Mouse (Mus musculus) macrophage (primary cell): ENCODE measurements at regions not wholly inside any gene's neighbourhood (a gene's known extent, or its start where the extent isn't known, plus 50 kb on each side); places are given as distances from the start of the nearest gene placed in this dataset.

Source experiments
- H3K27ac ChIP-seq: fragments of 350-480 bp; formaldehyde crosslinking; 2 replicates; pipeline ENCODE4 v1.9.0; 2021
- H3K36me3 ChIP-seq: fragments of 350-480 bp; formaldehyde crosslinking; 2 replicates; pipeline ENCODE4 v1.9.0; 2021; ENCODE audit errors: inconsistent target
- H3K4me3 ChIP-seq: fragments of 350-480 bp; formaldehyde crosslinking; 2 replicates; pipeline ENCODE4 v1.9.0; 2021; ENCODE audit errors: inconsistent target
- H3K79me2 ChIP-seq: fragments of 350-480 bp; formaldehyde crosslinking; 2 replicates; pipeline ENCODE4 v1.9.0; 2021; ENCODE audit errors: inconsistent target
- WGBS: methylation state at CpG from one replicate; pipeline ENCODE4 v1.1.7; 2026; ENCODE audit warnings: inconsistent platforms; ENCODE audit not compliant: missing documents; 5-methylcytosine and 5-hydroxymethylcytosine counted together

GRCm38 (mm10) chr5:4649858-4650556 is 107.8 kb downstream of the Fzd1 start:
- WGBS = 94% methylated on average over 6 of the region's 6 CpGs
- Histone ChIP-seq H3K27ac (no peak overlapping the region), H3K36me3 (no peaks in the 10 kb centered on the region), H3K4me3 (no peak overlapping the region), H3K79me2 (no peaks in the 10 kb centered on the region)

GRCm38 (mm10) chr5:4641041-4641440 is 116.8 kb downstream of the Fzd1 start:
- H3K27ac ChIP-seq = no peak overlapping the region

GRCm38 (mm10) chr5:4633763-4634162 is 124.1 kb downstream of the Fzd1 start:
- Histone ChIP-seq H3K27ac (no peak overlapping the region), H3K79me2 (no peaks in the 10 kb centered on the region), H3K36me3 (no peaks in the 10 kb centered on the region), H3K4me3 (no peak overlapping the region)
- WGBS = 89% methylated on average over 3 of the region's 3 CpGs

More at GRCm38 (mm10) chr5:4641041-4641440, 116.8 kb downstream of the Fzd1 start:
- Histone ChIP-seq H3K79me2 (no peaks in the 10 kb centered on the region), H3K4me3 (no peak overlapping the region), H3K36me3 (no peaks in the 10 kb centered on the region)

GRCm38 (mm10) chr5:4625206-4625605 is 132.6 kb downstream of the Fzd1 start:
- 84% methylated on average over 5 of the region's 6 CpGs for WGBS
- Histone ChIP-seq H3K4me3 (no peak overlapping the region), H3K79me2 (no peaks in the 10 kb centered on the region), H3K27ac (no peak overlapping the region), H3K36me3 (no peaks in the 10 kb centered on the region)

GRCm38 (mm10) chr5:4623625-4624024 is 134.2 kb downstream of the Fzd1 start:
- 88% methylated on average over 4 of the region's 4 CpGs for WGBS
- Histone ChIP-seq H3K79me2 (no peaks in the 10 kb centered on the region), H3K27ac (no peak overlapping the region), H3K36me3 (no peaks in the 10 kb centered on the region), H3K4me3 (no peak overlapping the region)

GRCm38 (mm10) chr5:4620513-4621210 is 137.2 kb downstream of the Fzd1 start:
- Histone ChIP-seq H3K36me3 (no peaks in the 10 kb centered on the region), H3K79me2 (no peaks in the 10 kb centered on the region), H3K27ac (no peak overlapping the region), H3K4me3 (no peak overlapping the region)
- WGBS = 88% methylated on average over 4 of the region's 4 CpGs

- H3K79me2 ChIP-seq = no peaks in the 10 kb centered on the region
- no peak overlapping the region for H3K4me3 ChIP-seq
- 56% methylated on average over 2 of the region's 2 CpGs for WGBS
- no peaks in the 10 kb centered on the region for H3K36me3 ChIP-seq
- no peak overlapping the region for H3K27ac ChIP-seq
These were observed 142.6 kb downstream of the Fzd1 start for GRCm38 (mm10) chr5:4615233-4615632.

- no peak overlapping the region for H3K27ac ChIP-seq
- no peak overlapping the region for H3K4me3 ChIP-seq
- no peaks in the 10 kb centered on the region for H3K79me2 ChIP-seq
- WGBS = 91% methylated on average over 3 of the region's 3 CpGs
- H3K36me3 ChIP-seq = no peaks in the 10 kb centered on the region
These were observed 160.4 kb downstream of the Fzd1 start for GRCm38 (mm10) chr5:4597471-4597870.

- Histone ChIP-seq H3K36me3 (no peaks in the 10 kb centered on the region), H3K79me2 (no peaks in the 10 kb centered on the region), H3K4me3 (no peak overlapping the region), H3K27ac (no peak overlapping the region)
- 46% methylated on average over 2 of the region's 2 CpGs for WGBS
These were observed 162.8 kb downstream of the Fzd1 start for GRCm38 (mm10) chr5:4595010-4595409.

- WGBS = 71% methylated on average over 2 of the region's 2 CpGs
- Histone ChIP-seq H3K27ac (no peak overlapping the region), H3K4me3 (no peak overlapping the region), H3K36me3 (no peaks in the 10 kb centered on the region), H3K79me2 (no peaks in the 10 kb centered on the region)
These were observed 163.3 kb downstream of the Fzd1 start for GRCm38 (mm10) chr5:4594562-4594961.

GRCm38 (mm10) chr5:4593638-4594381 is 164.0 kb downstream of the Fzd1 start:
- no peak overlapping the region for H3K4me3 ChIP-seq
- no peaks in the 10 kb centered on the region for H3K79me2 ChIP-seq
- no peak overlapping the region for H3K27ac ChIP-seq
- H3K36me3 ChIP-seq = no peaks in the 10 kb centered on the region
- WGBS = 89% methylated on average over 3 of the region's 5 CpGs

GRCm38 (mm10) chr5:4591721-4592120 is 166.1 kb downstream of the Fzd1 start:
- H3K4me3 ChIP-seq = no peak overlapping the region
- H3K36me3 ChIP-seq = no peaks in the 10 kb centered on the region
- H3K27ac ChIP-seq = no peak overlapping the region
- 100% methylated on average over 1 of the region's 1 CpGs for WGBS
- no peaks in the 10 kb centered on the region for H3K79me2 ChIP-seq

GRCm38 (mm10) chr5:4582702-4583475 is 174.9 kb downstream of the Fzd1 start:
- Histone ChIP-seq H3K36me3 (no peaks in the 10 kb centered on the region), H3K79me2 (no peaks in the 10 kb centered on the region), H3K27ac (no peak overlapping the region), H3K4me3 (no peak overlapping the region)
- WGBS = 89% methylated on average over 1 of the region's 1 CpGs

GRCm38 (mm10) chr5:4580185-4580839 is 177.5 kb downstream of the Fzd1 start:
- Histone ChIP-seq H3K27ac (no peak overlapping the region), H3K4me3 (no peak overlapping the region), H3K79me2 (no peaks in the 10 kb centered on the region), H3K36me3 (no peaks in the 10 kb centered on the region)
- 84% methylated on average over 8 of the region's 8 CpGs for WGBS
